Mouse (Mus musculus): Measurements from ENCODE around the gene Urb1. TPM values are rescaled to one million over a fixed set of nuclear protein-coding genes. Genes with fewer than 3 reads are reported as not detected.
"Not testable (repeated sequence)": the region's sequence is repeated elsewhere in the genome, so short reads cannot be mapped to it uniquely, and the experiment has no call there.

The Urb1 gene
- total RNA-seq, 2 experiments from 2014 or later: 15.8 to 21.3 TPM

DNA sequence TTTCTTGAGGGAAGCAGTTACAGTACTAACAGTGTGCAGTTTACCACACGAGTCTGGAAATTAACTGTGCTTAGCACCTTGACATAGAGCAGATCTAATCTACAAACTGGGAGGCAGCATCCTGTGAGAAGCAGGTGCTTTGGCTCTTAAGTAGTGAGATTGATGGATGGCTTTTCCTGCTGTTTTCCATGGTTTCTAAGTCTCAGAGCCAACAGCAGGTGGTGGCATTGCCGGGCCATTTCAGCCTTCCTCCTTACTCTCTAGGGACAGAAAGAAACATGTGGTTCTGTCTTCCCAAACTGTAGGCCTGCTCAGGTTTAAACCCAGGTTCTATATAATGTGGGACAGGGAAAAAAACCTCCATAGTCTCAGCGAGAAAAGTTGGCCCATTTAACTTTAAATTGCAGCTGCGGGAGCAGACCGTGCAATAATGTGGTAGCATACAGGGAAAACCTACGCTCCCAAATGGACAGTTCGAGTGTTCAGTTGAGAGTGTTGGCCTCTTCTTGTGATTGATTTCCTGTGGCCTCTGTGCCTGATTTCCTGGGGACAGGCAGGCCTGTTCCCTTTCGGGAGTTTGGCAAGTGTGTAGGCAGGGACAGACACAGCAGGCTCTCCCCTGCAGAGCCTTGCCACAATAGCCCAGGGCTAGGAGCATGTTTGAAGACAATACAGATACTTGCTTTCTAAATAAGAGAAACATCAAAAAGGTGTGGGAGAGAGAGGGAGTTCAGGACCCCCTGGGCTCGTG is 23.0 kb upstream of the Urb1 start:
- no peak; the same call in 1 of the 2 replicates for TF ChIP-seq CTCF (IDR thresholded peaks at IDR 0.05)
- DNase-seq (ENCODE audit: extremely low spot score in 1 of 2, low spot score in 2 of 2): no peak
- Histone ChIP-seq H3K27ac (no peak overlapping the region), H3K4me3 (no peak overlapping the region)
- intact Hi-C loops (cut with DNase I): loop anchor here (5.0 kb wide), 1 partner anchor 94 kb away; no protein-coding TSS in a partner anchor

DNA sequence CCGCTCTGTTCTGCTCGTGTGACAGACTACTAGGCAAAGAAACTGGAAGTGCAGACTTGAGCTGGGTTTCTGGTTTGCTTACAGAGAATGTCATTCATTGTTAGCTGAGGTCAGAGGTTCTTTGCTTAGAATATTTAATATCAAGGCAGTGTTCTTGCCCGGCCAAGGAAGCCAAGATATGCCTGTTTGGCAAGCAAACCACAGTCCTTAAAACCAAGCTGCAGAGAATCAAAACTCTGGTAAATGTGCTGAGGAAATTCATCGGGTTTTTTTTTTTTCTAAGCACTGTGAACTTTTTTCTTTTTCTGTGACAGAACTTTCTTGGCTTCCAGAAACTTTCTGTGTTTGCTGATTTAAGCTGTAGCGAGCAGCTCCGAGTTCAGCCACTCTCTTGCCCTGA is 22.3 kb upstream of the Urb1 start:
- no peak overlapping the region for H3K4me3 ChIP-seq
- intact Hi-C loops (cut with DNase I): loop anchor here (5.0 kb wide), 1 partner anchor 95 kb away; no protein-coding TSS in a partner anchor

DNA sequence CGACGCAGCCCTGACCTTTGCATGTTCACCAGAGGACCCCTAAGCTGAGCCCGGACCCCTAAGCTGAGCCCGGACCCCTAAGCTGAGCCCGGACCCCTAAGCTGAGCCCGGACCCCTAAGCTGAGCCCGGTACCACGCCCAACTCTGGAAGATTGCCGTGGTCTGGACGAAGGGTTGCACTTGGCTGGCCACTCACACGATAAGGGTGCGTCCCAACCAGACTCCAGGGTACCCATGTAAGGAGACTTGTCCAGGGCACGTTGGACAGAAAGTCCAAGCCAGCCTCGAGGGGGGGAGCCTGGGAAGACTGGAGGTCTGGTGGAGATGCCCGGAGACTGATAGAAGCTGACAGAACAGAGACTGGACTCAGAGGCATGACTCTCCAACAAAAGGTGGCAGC is 21.5 kb upstream of the Urb1 start:
- DNase-seq (ENCODE audit: extremely low spot score in 1 of 2, low spot score in 2 of 2): no peak
- intact Hi-C loops (cut with DNase I): loop anchor here (5.0 kb wide), 1 partner anchor 96 kb away; no protein-coding TSS in a partner anchor
- TF ChIP-seq CTCF (IDR thresholded peaks at IDR 0.05): no peak
- Histone ChIP-seq H3K27ac (no peak overlapping the region), H3K4me3 (peak overlapping the region; percentile 77; the same call in 1 of the 2 replicates)

More for the DNA sequence above, 22.3 kb upstream of the Urb1 start:
- no peak for TF ChIP-seq CTCF (IDR thresholded peaks at IDR 0.05)
- no peak for DNase-seq (ENCODE audit: extremely low spot score in 1 of 2, low spot score in 2 of 2)
- H3K27ac ChIP-seq: no peak overlapping the region

DNA sequence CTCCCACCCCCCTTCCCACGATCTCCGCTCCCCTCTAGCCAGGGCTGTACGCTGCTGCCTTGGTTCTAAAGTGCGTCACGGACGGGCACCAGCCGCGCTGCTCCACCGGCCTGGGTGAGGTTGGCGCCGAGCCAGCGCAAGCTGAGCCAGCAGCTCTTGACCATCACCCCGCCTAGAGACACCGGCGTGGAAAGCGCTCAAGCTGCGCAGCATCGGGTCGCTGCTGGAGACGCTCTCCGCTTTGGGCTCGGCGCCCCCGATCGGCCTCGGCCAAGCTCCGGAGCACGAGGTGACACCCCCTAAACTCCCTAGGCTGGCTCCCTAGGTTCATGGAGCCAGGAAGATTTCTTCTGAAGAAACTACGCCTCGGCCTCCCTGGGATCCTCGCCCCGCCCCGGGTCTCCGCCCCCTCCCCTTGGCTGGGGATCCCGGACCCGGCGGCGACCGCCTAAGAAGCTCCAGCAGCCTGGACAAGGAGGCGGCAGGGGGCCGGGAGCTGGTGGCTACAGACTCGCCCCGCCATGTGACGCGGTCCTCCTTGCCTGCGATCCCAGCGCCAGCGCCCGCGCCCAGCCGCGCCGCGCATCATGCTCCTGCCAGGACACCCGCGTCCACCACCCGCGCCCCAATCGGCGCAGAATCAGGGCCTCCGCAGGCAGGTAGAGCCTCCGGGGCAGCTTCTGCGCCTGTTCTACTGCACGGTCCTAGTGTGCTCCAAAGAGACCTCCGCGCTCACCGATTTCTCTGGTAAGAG is 20.6 kb upstream of the Urb1 start:
- H3K27ac ChIP-seq: peak overlapping the region; percentile 82
- peak overlapping the region; percentile 77 for H3K4me3 ChIP-seq
- DNase-seq (ENCODE audit: extremely low spot score in 1 of 2, low spot score in 2 of 2): peak; percentile 54 to 66
- intact Hi-C loops (cut with DNase I): loop anchor here (5.0 kb wide), 1 partner anchor 96 kb away; no protein-coding TSS in a partner anchor
- TF ChIP-seq CTCF (IDR thresholded peaks at IDR 0.05): no peak

DNA sequence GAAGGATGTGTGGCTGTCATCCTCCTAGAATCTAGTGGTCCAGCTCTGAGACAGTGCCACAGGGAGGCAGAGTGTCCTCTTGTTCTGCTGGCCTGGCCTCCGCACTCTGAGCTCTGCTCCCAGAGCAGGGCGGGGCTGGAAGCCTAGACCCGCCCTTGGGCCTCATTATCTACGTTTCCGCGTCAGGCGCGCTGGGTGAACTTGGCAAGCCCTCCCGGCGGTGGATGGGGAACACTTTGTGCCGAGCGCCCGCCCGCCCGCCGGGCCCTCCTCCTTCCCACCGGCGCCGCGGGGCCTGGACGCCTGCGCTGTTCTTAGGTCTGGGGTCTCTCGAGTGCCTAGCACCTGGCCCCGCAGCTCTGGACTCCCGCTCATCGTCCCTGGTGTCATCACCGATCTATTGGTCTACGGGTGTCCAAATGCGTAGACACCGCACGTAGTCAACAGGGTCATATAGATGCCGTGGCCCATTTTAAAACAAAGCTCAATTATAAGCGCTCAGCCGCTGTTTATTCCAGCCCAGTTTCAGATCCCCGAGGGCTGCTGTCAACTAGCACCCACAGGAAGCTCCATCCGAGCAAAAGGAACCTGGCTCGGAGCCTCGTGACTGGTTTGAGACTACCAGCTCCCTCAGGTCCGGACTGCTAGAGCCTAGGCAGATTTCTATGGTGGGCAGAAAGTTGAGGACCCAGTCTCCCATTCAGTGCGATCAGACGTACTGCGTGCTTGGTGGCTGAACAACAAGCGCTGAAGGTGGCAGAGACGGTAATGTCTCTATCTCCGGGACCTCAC is 19.9 kb upstream of the Urb1 start:
- intact Hi-C loops (cut with DNase I): loop anchor here (5.0 kb wide), 1 partner anchor 97 kb away; no protein-coding TSS in a partner anchor
- Histone ChIP-seq H3K4me3 (peak overlapping the region; percentile 77), H3K27ac (peak overlapping the region; percentile 82)
- DNase-seq (ENCODE audit: extremely low spot score in 1 of 2, low spot score in 2 of 2): peak; percentile 61 to 74
- peak; percentile 35 for TF ChIP-seq CTCF (IDR thresholded peaks at IDR 0.05)

DNA sequence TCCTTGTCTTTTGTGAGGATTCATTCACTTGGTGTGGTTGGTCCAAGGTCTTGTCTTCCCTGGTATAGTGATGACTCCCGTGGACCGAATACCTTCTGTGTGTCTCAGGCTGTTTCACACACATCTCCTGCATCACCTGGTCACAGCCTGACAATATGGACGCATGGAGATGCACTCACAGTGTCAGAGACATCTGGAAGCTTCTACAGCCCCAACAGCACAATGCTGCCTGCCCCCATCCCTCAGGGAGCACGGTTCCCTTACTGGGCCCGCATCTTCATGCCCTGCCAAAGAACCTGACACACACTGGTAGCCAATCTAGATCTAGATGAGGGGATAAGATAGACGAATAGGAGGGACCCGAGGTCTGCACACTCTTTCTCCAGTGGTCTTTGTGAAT is 18.9 kb upstream of the Urb1 start:
- intact Hi-C loops (cut with DNase I): no loop called here
- Histone ChIP-seq H3K4me3 (no peak overlapping the region), H3K27ac (no peak overlapping the region)
- DNase-seq (ENCODE audit: extremely low spot score in 1 of 2, low spot score in 2 of 2): no peak
- TF ChIP-seq CTCF (IDR thresholded peaks at IDR 0.05): no peak

DNA sequence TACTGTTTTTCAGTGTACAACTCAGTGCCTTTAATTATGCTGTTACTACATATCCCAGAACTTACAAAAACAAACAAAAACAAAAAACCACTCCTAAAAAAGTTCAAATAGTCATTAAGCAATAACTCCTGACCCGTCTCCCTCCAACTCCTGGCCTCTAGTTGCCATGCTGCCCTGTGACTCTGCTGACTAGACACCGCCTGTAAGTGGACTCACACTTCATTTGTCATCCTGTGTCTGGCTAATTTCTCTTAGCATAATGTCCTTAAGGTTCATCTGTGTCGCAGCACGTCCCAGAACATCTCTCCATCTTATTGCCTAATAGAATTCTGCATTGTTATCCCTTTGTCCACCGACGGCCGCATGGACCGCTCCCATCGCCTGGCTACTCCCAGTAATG is 17.3 kb upstream of the Urb1 start:
- intact Hi-C loops (cut with DNase I): no loop called here

DNA sequence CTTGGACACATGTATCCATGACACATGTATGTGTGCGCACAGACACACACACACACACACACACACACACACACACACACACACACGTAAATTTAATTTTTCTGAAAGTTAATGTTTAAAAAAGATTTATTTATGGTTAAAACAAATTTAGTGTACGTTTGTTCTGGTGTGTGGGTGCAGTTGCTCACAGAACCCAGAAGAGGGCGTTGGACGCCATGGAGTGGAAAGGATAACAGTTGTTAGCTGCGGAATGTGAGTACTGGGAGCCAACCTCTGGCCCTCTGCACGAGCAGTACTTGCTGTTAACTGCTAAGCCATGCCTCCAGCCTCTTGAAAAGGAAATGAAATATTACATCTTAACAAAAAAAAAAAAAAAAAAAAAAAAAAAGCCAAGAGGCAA is 16.2 kb upstream of the Urb1 start, which contains the start of gene Eva1c:
TSS of gene Eva1c (plus strand) at position 263 of the 400 bp plus-strand sequence.
- no peak for DNase-seq (ENCODE audit: extremely low spot score in 1 of 2, low spot score in 2 of 2)

More for the DNA sequence above, 17.3 kb upstream of the Urb1 start:
- H3K27ac ChIP-seq: no peak overlapping the region
- no peak overlapping the region for H3K4me3 ChIP-seq
- no peak for DNase-seq (ENCODE audit: extremely low spot score in 1 of 2, low spot score in 2 of 2)
- TF ChIP-seq CTCF (IDR thresholded peaks at IDR 0.05): no peak

DNA sequence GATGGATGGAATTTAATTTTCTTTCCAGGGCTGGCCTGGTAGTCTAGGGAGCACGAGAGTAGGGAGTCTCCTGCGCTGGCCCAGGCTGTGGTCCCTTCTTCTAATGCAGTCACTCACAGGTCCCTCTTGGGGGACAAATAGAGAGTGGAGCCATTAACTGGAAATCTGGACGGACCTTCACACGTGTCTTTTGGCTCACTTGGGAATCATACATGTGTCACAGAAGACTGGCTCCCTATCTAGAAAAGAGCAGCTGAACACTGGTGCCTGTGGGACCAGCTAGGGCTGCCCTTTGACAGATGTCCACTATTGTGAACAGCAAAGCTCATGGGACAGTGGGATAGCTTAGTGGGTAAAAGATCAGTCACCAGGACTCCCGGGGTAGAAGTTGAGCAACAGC is 15.8 kb upstream of the Urb1 start:
- Histone ChIP-seq H3K27ac (no peak overlapping the region), H3K4me3 (no peak overlapping the region)
- DNase-seq (ENCODE audit: extremely low spot score in 1 of 2, low spot score in 2 of 2): no peak
- intact Hi-C loops (cut with DNase I): no loop called here
- no peak for TF ChIP-seq CTCF (IDR thresholded peaks at IDR 0.05)

More for the DNA sequence above, 16.2 kb upstream of the Urb1 start, which contains the start of gene Eva1c:
- Histone ChIP-seq H3K4me3 (no peak within 1 kb of the TSS), H3K27ac (no peak within 1 kb of the TSS)
- TF ChIP-seq CTCF (IDR thresholded peaks at IDR 0.05): peak; percentile 15; the same call in 1 of the 2 replicates
- intact Hi-C loops (cut with DNase I): no loop called here

DNA sequence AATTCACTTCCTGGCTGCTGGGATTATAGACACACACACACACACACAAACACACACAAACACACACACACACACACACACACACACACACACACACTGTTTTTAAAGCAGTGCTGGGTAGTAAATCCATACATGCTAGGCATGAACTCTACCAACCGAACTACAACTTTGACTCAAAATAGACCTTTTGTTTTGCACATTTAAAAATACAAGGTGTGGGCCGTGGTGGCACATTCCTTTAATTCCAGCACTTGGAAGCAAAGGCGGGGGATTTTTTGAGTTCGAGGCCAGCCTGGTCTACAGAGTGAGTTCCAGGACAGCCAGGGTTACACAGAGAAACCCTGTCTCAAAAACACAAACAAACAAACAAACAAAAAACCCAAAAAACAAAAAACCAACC is 13.8 kb upstream of the Urb1 start:
- intact Hi-C loops (cut with DNase I); H3K27ac ChIP-seq; DNase-seq (ENCODE audit: extremely low spot score in 1 of 2, low spot score in 2 of 2); H3K4me3 ChIP-seq: not testable (repeated sequence)

DNA sequence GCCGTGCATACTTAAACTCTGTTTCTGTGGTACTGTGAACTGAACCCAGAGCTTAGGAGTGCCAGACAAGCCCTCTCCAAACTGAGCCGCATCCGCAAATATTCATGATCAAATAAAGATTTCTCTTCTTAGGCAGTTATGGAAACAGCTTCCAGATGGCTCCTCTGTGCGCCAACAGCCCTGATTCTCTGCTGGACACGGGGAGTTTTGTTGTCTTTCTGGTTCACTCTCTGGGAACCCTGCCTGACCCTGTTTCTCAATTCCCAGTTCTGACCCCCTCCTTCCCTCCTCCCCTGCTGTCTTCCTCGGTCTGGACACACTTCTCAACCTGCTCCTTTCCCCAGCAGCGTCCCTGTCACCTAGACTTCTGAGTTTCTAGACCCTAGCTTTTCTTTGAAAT is 12.8 kb upstream of the Urb1 start:
- Histone ChIP-seq H3K27ac (no peak overlapping the region), H3K4me3 (no peak overlapping the region)
- TF ChIP-seq CTCF (IDR thresholded peaks at IDR 0.05): no peak
- DNase-seq (ENCODE audit: extremely low spot score in 1 of 2, low spot score in 2 of 2): no peak
- intact Hi-C loops (cut with DNase I): no loop called here
